Mouse (Mus musculus) 3T3-L1 (cell line): Measurements from ENCODE around the gene Lmf1.

Source experiments
- DNase-seq: peaks from one replicate; pipeline ENCODE4 v3.0.0-alpha.2; 2015; ENCODE audit warnings: low read depth, low spot score

Lmf1 gene

DNA sequence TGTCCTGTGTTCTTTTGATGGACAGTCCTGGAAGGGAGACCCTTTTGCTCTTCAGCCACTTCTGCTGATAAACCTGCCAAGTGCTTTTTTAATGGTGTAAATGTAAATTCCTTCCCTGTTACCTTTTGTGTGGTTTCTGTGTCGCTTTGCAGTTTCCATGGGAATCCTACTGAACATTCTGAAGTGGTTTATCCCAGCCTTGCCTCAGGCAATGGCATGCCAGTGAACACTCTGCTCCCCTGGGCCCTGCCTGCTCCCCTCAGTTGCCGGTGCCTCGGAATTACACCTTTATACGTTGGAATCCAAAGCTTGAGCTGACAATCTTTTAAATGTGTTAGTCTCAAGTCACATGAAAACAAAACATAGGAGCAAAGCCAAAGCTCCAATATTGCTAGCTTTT lies 62.1 kb downstream of the Lmf1 start:
- peak; percentile 43 for DNase-seq

DNA sequence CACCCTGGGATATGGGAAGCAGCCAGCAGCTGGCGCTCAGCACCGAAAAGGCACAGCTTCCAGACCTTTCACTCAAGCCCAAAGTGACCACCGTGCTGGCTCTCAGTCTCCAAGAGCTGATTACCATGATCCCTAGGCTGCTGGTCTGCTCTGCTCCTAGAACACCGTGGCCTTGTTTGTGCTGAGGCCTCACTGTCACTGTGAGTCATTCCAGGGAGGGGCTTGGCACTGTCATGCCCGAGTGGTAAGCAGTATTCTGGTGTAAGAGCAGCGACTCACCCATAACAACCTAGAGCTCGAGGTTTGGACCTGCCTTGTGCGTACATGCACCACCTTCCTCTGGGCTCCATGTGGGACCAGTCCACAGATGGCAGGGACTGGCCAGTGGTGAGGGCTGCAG lies 63.1 kb downstream of the Lmf1 start:
- DNase-seq = peak; percentile 98

DNA sequence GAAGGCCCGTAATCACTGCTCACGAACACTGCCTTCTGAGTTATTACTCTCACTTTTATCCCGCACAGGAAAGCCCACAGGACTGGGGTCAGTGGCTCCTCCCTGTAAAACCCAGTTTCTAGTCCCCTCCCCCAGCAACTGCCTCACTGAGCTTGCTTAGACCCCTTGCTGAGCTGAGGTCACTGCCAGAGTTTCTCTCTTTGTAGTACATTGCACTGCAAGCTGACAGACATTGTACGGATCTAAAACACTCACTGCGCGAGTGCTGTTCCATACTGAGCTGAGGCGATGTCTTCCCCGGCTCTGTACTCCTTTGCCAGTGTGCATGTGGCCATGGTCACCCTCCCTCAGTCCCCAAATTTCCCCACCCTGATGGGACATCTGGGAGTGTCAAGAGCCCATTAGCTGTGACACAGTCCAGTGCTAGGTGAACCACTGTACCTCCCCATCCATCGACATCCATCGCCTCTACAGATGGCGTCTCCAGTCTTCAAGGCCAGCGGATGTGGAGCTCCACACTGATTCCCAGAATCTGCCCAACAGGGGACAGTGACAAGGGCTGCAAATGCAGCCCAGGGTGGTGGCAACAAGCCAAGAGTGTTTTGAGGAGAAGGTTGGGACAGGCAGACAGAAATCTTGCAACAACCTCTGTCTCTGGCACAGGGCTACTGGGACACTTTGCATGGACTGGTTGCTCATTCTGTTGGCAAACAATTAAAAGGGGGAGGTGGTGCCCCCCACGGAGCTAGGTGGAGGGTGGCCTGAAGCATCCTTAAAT lies 64.8 kb downstream of the Lmf1 start:
- no peak for DNase-seq

DNA sequence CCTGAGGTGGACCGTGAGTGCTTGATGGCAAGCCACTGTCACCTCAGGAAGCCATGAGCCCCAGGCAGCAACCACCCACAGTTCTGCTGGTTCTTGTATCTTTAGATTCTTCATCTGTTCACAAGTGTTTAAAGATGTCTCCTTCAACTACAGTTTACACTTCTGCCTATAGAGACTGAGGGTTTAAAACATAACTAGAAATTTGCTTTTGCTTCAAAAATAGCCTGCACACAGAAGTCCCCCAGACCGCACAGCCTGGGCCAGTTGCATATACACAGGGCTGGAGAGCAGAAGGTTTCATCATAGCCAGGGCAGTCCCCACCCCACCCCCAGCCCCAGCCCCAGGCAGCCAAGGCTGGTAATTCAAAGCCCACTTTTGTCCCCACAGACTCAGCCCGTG lies 65.9 kb downstream of the Lmf1 start:
- DNase-seq = no peak

DNA sequence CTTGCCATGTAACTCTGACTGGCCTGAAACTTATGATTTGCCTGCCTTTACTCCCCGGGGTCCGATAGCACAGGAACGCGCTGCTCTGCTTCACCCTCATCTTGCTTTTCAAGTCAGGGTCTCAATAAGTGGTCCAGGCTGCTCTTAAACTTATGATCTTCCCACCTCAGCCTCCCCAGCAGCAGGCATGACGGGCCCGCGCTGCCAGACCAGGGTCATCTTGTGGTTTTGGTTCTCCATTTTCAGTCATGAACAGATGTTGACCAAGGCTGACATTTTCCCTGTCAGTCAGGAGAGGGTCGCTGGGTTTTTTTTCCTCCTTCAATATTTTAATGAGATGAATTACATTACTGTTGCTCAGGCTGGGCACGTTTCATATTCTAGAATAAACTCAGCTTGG lies 66.8 kb downstream of the Lmf1 start:
- DNase-seq = no peak

DNA sequence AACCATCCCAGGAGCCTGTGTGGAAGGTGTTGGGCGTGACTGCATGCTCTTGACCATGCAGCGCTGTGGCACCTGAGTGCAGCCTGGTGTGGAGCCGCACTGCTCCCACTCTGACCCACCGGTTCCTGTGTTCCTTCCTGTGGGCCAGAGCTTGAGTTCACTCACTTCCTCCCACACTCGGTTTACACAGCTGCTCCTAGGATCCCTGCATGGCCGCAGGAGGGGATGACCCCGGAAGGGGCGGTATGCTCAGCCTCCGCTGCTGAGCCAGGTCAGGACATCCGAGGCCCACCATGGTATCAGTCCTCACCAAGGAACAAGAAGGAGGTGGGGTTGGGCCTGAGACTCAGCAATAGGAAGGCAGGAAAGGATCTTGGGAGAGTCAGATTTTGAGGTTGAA lies 69.0 kb downstream of the Lmf1 start:
- DNase-seq = no peak

DNA sequence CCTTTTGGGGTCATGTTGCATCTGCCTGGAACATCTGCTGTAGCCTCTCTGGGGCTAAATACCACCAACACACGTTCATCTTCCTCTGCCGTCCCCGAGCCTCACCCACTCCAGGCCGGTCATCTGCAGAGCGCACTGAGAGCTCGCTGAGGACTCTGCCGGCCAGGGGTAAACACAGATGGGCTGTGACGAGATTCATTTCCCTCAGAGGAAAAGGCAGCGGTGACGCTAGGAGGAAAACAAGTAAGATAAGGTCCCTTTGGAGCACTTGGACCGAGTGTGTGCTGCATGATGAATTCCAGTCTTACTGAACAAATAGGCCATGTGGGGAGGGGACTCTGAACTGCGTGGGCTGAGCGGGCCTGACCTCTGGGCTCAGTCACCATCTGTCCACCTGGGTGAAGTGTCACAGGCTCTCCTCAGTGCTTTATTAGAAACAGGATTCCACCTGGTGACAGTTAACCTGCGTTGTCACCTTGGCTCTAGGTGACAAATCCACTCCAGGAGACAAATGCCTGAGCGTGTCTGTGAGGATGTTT lies 69.9 kb downstream of the Lmf1 start:
- no peak for DNase-seq

DNA sequence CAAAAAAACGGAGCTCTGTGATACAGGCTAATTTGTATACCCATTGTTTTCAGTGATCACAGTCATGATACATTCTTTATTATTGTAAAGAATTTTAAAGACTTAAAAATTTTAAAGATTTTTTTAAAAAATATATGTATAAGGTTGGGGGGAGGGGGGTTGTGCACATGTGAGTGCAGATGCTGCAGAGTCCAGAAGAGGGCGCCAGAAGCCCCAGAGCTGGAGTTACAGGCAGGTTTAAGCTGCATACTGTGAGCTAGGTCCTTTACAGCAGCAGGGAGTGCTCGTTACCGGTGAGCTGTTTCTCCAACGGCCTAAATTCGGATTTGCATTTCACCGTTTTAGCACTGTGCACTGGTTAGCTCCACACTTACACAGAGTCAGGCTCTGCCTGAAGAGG lies 71.8 kb downstream of the Lmf1 start:
- no peak for DNase-seq

DNA sequence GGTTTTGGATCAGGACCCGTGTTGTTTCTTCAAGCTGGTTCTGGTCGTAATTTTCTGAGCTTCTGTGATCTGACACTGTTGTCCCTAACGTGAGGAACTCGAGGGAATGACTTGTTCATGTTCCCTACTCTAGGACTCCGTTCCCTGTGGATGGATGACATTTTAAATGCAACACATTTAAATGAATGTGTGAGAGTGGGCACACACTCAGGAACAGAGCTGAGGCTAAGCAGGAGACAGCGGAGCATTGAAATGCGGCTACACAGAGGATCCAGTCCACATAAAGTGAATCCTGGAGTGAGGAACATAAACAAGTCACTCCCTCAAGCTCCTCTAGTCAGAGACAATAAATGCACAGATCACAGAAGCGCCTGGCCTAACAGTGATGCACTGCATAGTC lies 73.4 kb downstream of the Lmf1 start:
- no peak for DNase-seq

DNA sequence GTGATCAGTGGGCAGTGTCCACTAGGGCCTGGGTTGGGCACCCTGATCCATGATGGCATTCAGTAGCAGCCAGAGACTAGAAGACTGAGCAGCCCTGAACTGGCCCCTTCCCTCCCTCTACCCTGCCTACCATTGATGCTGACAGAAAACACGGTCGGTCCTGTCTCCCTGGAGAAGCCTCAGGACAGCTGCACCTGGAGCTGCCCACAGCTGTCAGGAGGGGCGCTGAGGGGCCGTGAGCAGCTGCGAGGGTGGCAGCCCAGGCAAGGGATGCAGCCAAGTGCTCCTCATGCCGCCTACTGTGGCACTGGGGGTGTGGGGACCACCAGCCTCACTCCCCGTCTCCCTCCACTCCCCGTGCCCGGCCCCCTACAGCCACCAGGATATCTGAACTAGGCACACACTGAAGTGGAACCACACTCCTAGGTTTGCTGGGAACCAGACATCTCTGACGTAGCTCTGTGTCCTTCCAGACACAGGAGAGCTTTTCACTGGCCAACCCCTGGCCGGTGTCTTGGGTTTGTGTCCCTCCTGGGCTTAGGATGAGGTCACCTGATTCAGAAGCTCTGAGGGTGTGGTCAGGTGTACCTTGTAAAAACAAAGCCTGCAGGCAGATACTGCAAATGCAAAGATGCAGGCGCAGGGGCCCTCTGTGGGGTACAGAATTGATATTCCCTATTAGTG lies 77.4 kb downstream of the Lmf1 start:
- DNase-seq = no peak

DNA sequence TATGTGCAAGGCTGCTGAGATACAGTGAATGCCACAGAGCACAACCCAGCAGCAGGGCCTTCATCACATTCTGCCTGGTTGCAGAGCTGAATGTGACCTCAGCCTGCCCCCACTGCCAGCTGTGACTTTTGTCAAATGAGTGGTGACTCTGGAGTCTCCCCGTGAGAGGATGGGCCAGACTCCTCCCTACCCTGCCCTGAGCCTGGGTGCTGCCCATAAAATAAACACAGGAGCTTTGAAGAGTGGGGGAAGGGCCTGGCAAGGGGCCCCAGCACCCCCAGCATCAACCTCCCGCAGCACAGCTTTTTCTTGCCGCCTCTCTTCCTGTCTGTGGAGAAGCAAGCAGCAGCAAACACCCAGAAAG lies 77.9 kb downstream of the Lmf1 start:
- DNase-seq = no peak

DNA sequence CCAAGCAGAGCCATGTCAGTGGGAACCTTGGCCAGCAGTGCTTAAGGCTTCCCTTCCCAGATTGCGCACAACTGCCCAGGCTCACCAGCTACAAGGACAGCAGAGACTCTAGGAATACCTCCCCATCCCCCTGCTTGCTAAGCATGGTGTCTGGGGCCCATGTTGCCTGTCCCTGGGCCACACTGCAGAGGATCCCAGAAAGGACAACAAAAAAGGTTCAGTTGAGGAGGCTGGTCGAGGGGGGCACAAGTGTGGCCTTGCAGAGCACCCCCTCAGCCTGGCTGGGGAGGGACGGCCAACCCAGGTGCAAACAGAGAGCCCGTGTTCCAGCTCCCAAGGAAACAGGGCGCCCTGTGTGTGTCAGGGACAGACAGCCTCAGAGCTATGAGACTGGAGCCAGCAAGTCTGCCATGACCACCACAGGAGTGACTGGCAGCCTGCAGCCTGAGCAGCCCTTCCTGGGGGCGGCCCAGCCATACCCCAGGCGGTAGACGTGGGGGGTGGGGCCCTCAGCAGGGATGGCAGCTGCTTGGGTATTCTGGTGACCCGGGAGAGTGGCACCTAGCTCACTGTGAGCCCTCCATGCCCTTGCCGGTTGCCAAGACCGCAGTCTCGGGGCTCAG lies 84.4 kb downstream of the Lmf1 start:
- DNase-seq = no peak

DNA sequence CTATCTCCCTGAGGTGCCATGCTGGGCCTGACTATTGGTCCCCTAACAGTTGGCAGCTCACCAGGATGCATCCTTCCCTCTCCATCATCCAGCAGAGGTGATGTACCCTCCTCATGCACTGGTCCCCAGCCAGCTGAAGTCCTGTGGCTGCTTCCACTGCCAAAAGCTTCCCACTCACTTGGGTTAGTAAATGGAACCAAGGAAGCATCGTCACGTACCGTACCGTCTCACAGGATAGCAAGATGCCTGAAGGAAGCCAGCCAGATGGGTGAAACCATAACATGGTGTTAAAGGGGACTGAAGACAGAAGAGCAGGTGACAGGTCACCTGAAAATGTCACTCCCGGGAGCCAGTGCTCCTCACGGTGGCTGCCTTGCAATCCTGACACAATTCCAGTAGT lies 86.6 kb downstream of the Lmf1 start:
- DNase-seq = no peak

DNA sequence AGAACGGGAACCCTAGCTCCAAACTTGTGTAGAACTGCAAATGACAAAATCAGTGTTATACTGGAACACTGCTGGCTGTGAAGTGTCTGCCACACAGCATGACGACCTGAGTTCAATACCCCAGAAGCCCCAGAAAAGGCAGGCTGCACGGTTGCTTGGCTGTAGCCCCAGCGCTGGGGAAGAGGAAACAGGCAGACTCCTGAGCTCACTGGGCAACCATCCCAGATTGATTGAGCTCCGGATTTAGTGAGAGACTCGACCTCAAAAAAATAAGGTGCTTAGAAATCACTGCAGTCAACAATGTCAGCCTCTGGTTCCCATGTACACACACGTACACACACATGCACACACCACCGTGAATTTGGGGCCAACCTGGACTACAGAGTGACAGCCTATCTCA lies 87.0 kb downstream of the Lmf1 start:
- DNase-seq = no peak

DNA sequence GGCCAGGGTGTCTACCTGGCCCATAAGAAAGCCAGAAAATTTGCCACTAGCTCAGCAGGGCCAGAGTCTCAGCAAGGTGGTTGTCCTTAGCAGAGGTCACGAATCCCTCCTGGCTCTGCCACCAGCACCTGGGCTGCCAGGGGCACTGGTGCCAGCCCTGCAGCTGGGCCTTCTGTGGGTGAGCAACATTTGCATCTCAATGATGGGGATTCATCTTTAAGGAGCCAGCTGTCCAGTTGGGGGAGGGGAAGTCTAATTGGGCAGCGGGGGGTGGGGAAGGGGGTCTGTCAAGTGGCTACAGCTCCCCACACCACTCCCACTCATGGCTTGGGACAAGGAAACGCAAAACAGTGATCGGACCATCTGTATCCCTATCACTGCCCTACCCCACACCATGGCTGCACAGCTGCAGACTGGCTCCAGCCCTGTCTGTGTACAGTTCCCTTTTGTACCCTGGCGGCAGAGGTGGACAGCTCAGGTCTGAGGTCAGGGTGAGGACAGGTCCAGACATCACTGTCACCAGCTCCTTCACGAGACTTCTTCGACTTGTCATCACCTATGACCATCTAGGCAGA lies 89.7 kb downstream of the Lmf1 start:
- DNase-seq = no peak

DNA sequence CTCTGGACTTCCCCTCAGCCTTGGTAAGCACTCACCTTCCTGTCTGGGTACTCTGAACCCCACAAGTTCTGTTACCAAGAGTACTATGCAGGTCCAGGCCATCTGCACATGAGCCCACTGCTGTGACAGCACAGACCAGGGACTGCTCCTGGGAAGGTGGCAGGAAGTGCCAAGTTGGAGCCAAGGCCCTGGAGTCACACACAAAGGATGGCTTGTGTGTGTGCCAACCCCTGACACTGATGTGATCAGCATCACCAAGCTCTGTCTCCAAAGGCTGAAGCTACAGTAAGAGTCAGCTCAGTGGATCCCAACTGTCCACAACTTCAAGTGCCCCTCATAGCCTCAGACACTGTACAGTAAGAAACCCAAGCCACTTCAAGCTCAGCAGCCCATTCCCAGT lies 94.1 kb downstream of the Lmf1 start:
- DNase-seq = no peak

DNA sequence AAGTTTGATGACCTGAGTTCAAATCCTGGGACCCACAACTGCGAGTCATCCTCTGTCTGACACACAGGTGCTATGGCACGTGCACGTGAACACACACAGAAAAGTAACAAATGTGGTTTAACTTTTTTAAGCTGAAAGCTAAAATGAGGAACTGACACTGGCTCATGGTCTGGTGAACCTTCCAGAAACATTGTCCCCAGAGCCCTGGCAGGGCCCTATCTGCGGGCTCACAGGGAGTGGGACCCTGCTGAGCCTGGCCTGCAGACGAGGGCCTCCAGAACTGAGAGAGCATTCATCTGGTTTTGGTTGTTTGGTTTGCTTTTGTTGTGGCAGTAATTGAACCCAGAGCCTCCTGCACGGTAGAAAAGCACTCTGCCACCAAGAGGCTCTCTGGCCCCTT lies 99.1 kb downstream of the Lmf1 start:
- no peak for DNase-seq

DNA sequence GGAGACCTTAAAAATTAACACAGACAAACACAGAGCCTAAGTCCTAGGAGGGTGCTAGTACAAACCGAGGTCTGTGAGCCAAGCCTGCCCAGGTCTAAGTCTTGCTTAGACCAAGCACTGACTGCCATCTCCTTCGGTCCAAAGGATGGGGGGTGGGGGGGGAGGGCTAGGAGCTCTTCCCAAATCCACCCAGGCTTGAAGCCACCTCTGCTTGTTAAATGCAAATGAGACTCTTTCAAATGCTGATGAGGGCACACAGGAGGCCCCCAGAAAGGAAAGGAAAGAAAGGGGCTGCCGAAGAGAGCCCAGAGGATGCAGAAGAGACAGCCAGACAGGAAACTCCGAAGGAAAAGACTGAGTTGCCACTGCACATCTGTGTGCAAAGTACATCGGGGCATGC lies 100.9 kb downstream of the Lmf1 start:
- DNase-seq = no peak

DNA sequence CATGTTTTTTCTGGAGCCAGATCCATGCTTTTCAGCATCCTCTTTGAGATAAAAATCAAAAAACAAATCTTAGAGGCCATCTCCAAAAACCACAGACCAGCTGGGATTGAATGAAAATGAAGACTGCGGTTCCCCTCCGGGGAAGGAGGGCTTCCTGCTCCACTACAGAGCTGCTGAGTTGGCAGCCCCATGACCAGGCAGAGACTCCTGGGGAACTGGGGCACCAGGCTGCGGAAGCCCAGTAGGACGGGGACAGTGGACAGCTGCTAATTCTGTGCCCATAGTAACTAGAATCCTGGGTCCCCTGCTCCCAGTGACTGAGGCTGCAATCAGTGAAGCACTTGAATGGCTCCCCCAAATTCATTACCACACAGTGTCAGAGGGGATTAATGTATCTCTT lies 102.8 kb downstream of the Lmf1 start:
- DNase-seq = no peak

DNA sequence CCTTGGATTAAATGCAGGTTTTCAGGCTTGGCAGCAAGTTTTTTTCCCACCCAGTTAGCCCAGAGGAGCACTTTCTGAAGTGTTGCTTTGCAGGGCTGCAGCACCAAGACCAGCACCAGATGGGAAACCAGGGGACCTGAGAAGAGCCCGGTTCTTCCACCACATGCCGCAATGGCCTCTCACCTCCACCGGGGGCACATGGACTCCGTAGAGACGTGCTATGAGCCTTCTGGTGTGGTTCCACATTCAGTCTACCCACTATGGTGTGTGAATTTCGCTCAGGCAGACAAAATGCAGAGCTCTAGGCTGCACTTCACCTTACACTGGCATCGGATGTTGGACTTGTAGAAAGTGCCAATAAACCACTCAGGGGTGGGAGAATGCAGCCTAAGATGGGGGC lies 107.4 kb downstream of the Lmf1 start:
- DNase-seq = peak; percentile 48

DNA sequence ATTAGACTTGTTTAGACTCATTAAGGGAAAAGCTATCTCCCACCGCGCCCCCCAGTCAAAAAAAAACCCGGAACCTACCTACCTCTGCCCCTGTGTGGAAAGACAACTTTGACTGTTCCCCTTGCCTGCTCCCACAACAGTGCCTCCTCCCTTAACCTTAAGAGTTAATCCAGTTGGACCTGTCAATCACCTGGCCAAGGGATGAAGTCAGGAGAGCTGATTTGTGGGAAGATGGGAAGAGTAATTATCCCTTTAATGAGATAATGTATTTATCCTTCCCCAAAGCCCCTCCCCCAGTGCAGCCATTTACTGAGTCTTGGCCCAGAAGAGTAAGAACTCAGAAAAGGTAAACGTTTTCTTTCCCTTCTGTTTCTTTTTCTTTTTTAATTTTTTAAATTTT lies 110.0 kb downstream of the Lmf1 start:
- no peak for DNase-seq

DNA sequence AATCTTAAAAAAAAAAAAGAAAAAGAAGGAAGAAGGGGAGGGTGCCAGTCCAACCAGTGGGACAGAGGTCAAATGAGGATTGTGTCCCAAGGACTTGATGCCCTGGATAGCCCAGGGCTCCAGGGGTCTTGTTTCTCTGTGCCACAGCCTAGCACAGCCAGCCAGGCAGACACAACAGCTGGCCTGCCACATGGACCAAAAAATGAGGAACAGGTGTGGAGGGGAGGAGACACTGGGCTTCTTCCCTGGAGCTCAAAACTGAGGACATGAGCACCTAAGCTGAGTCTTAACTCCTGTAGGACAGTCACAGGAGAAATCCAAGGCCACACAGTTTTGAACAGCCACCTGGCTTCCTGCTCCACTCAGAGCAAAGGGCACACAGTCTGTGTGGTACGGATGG lies 117.4 kb downstream of the Lmf1 start:
- no peak for DNase-seq

DNA sequence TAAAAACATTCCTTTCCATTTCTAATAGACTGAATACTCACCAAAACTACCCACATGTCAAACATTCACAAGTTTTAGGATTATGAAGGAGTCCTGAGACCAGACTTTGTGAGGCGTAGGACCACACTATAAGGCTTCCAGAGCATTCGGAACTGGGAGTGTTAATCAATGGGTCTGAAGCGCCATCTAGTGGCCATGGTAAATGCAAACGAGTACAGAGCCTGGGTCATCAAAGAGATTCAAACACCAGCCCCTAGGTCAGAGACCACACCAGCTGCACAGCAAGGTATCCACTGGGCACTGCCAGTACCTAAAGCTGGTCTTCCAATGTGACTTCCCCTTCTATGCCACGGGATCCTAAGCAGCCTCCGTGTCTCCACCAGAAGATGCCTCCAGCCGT lies 119.6 kb downstream of the Lmf1 start:
- peak; percentile 88 for DNase-seq
